Comparison of ENCODE assay signal across 7 mouse cellular contexts in genomic region chr4:148040933-148041610, GRCm38 (mm10). TPM values are rescaled to one million over a fixed set of nuclear protein-coding genes. Genes with fewer than 3 reads are reported as not detected.
DNase-seq lines count a peak whose midpoint lies in the region; ATAC-seq and TF ChIP-seq lines count a peak whose summit lies in the region.

No protein-coding gene starts in this region.

- H3K9ac ChIP-seq in heart, embryonic 15.5 days: peak overlapping the region; percentile 57

- H3K4me2 ChIP-seq in heart, embryonic 15.5 days: peak overlapping the region; percentile 85

- no peaks in the 10 kb centered on the region for H3K27me3 ChIP-seq in heart, embryonic 15.5 days

- no peaks in the 10 kb centered on the region for H3K9me3 ChIP-seq in heart, embryonic 15.5 days (replicated peaks)

- peak overlapping the region; percentile 24 for H3K4me3 ChIP-seq in bone marrow, adult 2 months (replicated peaks; ENCODE audit: control insufficient read depth, low read depth, low read length)
- H3K4me3 ChIP-seq in heart, embryonic 15.5 days: peak overlapping the region; percentile 81

- 2% methylated on average over 19 of the region's 19 CpGs for WGBS in bone marrow, adult 2 months
- under 1% methylated on average over 19 of the region's 19 CpGs for WGBS in heart, embryonic 15.5 days

- no peak for TF ChIP-seq POLR2A in bone marrow, adult 2 months (IDR thresholded peaks at IDR 0.05; ENCODE audit: borderline replicate concordance, control insufficient read depth, low read depth, low read length)

- peak; percentile 70 for DNase-seq in MN1 (ENCODE audit: low spot score)
- DNase-seq in kidney, postnatal 14 days: peak; percentile 88
- DNase-seq in lung, postnatal 4 days: peak; percentile 83 to 90
- peak; percentile 55 to 61 for DNase-seq in spleen, postnatal 10 days (ENCODE audit: low spot score in 2 of 2)

- ATAC-seq in erythroblast, adult 5-6 weeks (replicated peaks; ENCODE audit: low FRiP score, poor library complexity, severe bottlenecking): peak; percentile 36; the same call in 1 of the 2 replicates
- peak; percentile 27; the same call in 1 of the 2 replicates for ATAC-seq in heart, embryonic 15.5 days (replicated peaks; ENCODE audit: insufficient number of reproducible peaks, insufficient read depth, low FRiP score, low read depth)

- H3K4me1 ChIP-seq in bone marrow, adult 2 months (ENCODE audit: control insufficient read depth, insufficient read depth, low read length): peaks cover 3% of the 10 kb centered on the region; the same call in 1 of the 2 replicates
- peaks cover 53% of the 10 kb centered on the region for H3K4me1 ChIP-seq in heart, embryonic 15.5 days (replicated peaks)

- H3K27ac ChIP-seq in bone marrow, adult 2 months (ENCODE audit: control insufficient read depth, insufficient read depth, low read depth, low read length, poor library complexity): no peak overlapping the region; the same call in 1 of the 2 replicates
- H3K27ac ChIP-seq in heart, embryonic 15.5 days: peak overlapping the region; percentile 83

- H3K36me3 ChIP-seq in heart, embryonic 15.5 days: peaks cover 15% of the 10 kb centered on the region

- no peak for TF ChIP-seq CTCF in bone marrow, adult 2 months (IDR thresholded peaks at IDR 0.05; ENCODE audit: control insufficient read depth, insufficient read depth, low read length)

RNA-seq across cellular contexts. Expression of gene Mthfr, which starts 2.2 kb away (rescaled TPM):
- 5.2 and 9.6 TPM in 2 replicates for polyA plus RNA-seq in bone marrow, adult 2 months (2011; ENCODE audit: insufficient read depth, insufficient read length, low replicate concordance, missing spikeins)
- total RNA-seq in erythroblast, adult 5-6 weeks (2015; ENCODE audit: low replicate concordance): 1.0 and 5.4 TPM in 2 replicates
- total RNA-seq in erythroblast, adult 5-6 weeks (2017; ENCODE audit: low replicate concordance): 4.9 and 7.7 TPM in 2 replicates
- 11.2 and 16.1 TPM in 2 replicates for polyA plus RNA-seq in heart, embryonic 15.5 days (2015; fragmentation: Nextera tagmentation; extraction: Ambion mirVana)

RNA-seq across cellular contexts. Expression of gene Clcn6, which starts 2.5 kb away (rescaled TPM):
- 3.4 and 6.8 TPM in 2 replicates for polyA plus RNA-seq in bone marrow, adult 2 months (2011; ENCODE audit: insufficient read depth, insufficient read length, low replicate concordance, missing spikeins)
- total RNA-seq in erythroblast, adult 5-6 weeks (2015; ENCODE audit: low replicate concordance): 0.63 and 2.1 TPM in 2 replicates
- total RNA-seq in erythroblast, adult 5-6 weeks (2017; ENCODE audit: low replicate concordance): 2.0 and 3.1 TPM in 2 replicates
- 6.6 and 7.7 TPM in 2 replicates for polyA plus RNA-seq in heart, embryonic 15.5 days (2015; fragmentation: Nextera tagmentation; extraction: Ambion mirVana)

RNA-seq across cellular contexts. Expression of gene Nppa, which starts 40.5 kb away (rescaled TPM):
- not detected in 2 replicates for polyA plus RNA-seq in bone marrow, adult 2 months (2011; ENCODE audit: insufficient read depth, insufficient read length, low replicate concordance, missing spikeins)
- not detected in 2 replicates for total RNA-seq in erythroblast, adult 5-6 weeks (2015; ENCODE audit: low replicate concordance)
- total RNA-seq in erythroblast, adult 5-6 weeks (2017; ENCODE audit: low replicate concordance): not detected in 2 replicates
- polyA plus RNA-seq in heart, embryonic 15.5 days (2015; fragmentation: Nextera tagmentation; extraction: Ambion mirVana): 3,881 and 5,336 TPM in 2 replicates

RNA-seq across cellular contexts. Expression of gene Agtrap, which starts 46.8 kb away (rescaled TPM):
- 10.0 and 20.9 TPM in 2 replicates for polyA plus RNA-seq in bone marrow, adult 2 months (2011; ENCODE audit: insufficient read depth, insufficient read length, low replicate concordance, missing spikeins)
- total RNA-seq in erythroblast, adult 5-6 weeks (2015; ENCODE audit: low replicate concordance): 4.6 and 7.3 TPM in 2 replicates
- 7.4 and 9.2 TPM in 2 replicates for total RNA-seq in erythroblast, adult 5-6 weeks (2017; ENCODE audit: low replicate concordance)
- polyA plus RNA-seq in heart, embryonic 15.5 days (2015; fragmentation: Nextera tagmentation; extraction: Ambion mirVana): 15.8 and 18.7 TPM in 2 replicates

RNA-seq across cellular contexts. Expression of gene Nppb, which starts 55.5 kb away (rescaled TPM):
- polyA plus RNA-seq in bone marrow, adult 2 months (2011; ENCODE audit: insufficient read depth, insufficient read length, low replicate concordance, missing spikeins): not detected in 2 replicates
- total RNA-seq in erythroblast, adult 5-6 weeks (2015; ENCODE audit: low replicate concordance): not detected in 2 replicates
- total RNA-seq in erythroblast, adult 5-6 weeks (2017; ENCODE audit: low replicate concordance): not detected in 2 replicates
- 130 and 171 TPM in 2 replicates for polyA plus RNA-seq in heart, embryonic 15.5 days (2015; fragmentation: Nextera tagmentation; extraction: Ambion mirVana)

Comparison
In these comparisons a context has a peak if more than half of its experiments do, and no peak if none do; other contexts are left out.
1. RNA of gene Nppa, which starts 40.5 kb away (polyA plus RNA-seq): 3,881 to 5,336 TPM in heart, embryonic 15.5 days; not detected in bone marrow, adult 2 months; every median in the first group is over 1,000 times any median in the second.
2. Peak in every context shown above with its lines, with median percentiles within 50 percentile points of each other: DNase-seq.